Mouse (Mus musculus): ENCODE data around the gene Olfr555. TPM values are rescaled to one million over a fixed set of nuclear protein-coding genes. Genes with fewer than 3 reads are reported as not detected.
A peak's percentile ranks its signal among the peaks of the same experiment; 100 is the strongest.
"Not testable (repeated sequence)": the region's sequence is repeated elsewhere in the genome, so short reads cannot be mapped to it uniquely, and the experiment has no call there.

Olfr555 gene
- total RNA-seq (2021) = not detected

- intact Hi-C loops (cut with DNase I) = no loop called here
- no peak for DNase-seq
Measured at GRCm38 (mm10) chr7:102658523-102658922, at the start of gene Olfr555. Gene Olfr555 (plus strand): TSS chr7:102658823.

DNA sequence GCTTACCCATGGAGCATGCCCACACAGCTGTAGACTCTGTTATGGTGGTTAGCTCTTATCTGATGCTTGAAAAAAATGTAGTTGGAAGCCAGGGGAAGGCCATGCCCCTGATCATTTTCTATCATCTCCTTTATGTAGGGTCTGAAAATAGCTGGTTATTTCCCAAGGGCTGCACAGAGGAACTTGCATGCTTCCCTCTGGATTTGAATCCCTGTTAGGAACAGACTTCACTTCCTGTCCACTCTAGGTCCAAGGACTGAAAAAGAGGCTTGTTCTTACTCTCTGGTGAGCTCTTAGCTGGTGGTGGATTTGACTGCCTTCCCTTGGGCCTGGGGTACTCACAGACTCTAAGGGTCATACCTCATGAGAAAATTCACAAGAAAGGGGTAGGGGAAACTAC lies 40.5 kb upstream of the Olfr555 start, which contains the start of gene Olfr553:
Olfr553 (minus strand) TSS at position 101 of the 400 bp plus-strand sequence.
- no peak for DNase-seq
- intact Hi-C loops (cut with DNase I) = no loop called here

- DNase-seq = peak; percentile 7 to 27
- intact Hi-C loops (cut with DNase I) = no loop called here
Measured at GRCm38 (mm10) chr7:102619608-102620007, 39.0 kb upstream of the Olfr555 start.

- intact Hi-C loops (cut with DNase I); DNase-seq: not testable (repeated sequence)
Measured at GRCm38 (mm10) chr7:102620368-102620767, 38.3 kb upstream of the Olfr555 start.

GRCm38 (mm10) chr7:102636665-102637064 lies 22.0 kb upstream of the Olfr555 start:
- intact Hi-C loops (cut with DNase I) = loop anchor here (1.0 kb wide), 1 partner anchor 123 kb away; no protein-coding TSS in a partner anchor
- DNase-seq = peak; percentile 49 to 70

GRCm38 (mm10) chr7:102638132-102638531 lies 20.5 kb upstream of the Olfr555 start, which contains the start of gene Olfr554:
Gene Olfr554 (plus strand): TSS chr7:102638432.
- intact Hi-C loops (cut with DNase I) = no loop called here
- no peak for DNase-seq

DNA sequence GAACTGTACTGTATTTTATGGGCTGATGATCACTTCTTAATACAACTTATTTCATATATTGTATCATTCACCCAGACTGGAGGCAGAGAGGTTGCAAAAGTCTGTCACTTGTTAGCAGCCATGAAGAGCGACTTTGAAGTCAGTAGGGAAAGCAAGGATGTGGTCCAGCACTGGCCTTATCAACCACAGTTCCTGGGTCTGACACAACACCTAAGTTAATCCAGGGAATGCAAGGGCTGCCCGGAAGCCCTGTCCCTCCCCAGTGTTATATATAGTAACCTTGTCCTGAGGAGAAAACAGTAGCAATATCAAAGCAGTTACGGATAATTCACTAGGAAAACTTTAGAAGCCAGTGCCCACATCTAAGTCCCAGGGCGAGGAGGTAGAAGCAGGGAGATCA lies 13.7 kb upstream of the Olfr555 start:
- intact Hi-C loops (cut with DNase I) = not testable (repeated sequence)
- DNase-seq = peak in 1 of 2 experiments; percentile 12

DNA sequence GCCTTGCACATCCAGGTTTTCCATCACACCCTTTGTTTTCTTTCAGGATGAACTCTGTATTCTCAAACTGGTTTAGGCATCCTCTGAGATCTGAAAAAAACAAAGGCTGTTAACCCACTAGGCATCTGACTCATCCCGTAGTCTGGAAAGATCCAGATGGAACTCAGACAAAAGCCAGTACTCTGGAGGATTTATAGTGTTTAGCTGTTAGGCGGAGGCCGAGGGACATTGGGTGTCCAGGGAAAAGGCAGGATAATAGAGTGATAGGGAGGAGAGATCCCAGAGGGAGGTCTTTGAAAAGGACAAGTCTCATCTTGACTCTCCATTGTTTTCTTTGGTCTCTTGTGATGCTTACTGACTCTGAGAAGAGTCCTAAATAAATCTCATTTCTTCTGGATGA lies 6.0 kb downstream of the Olfr555 start, which contains the start of gene Olfr556:
Olfr556 (plus strand) TSS at position 301 of the 400 bp plus-strand sequence.
- intact Hi-C loops (cut with DNase I) = loop anchor here (2.0 to 10.0 kb wide), 2 partner anchors 90 to 254 kb away; partner anchors contain the start of genes Olfr560 and Olfr78
- DNase-seq = no peak

- intact Hi-C loops (cut with DNase I) = loop anchor here (2.0 to 10.0 kb wide), 2 partner anchors 89 to 253 kb away; partner anchors contain the start of genes Olfr560 and Olfr78
- DNase-seq = peak in 1 of 2 experiments; percentile 26
Measured at GRCm38 (mm10) chr7:102665378-102665777, 6.8 kb downstream of the Olfr555 start.

DNA sequence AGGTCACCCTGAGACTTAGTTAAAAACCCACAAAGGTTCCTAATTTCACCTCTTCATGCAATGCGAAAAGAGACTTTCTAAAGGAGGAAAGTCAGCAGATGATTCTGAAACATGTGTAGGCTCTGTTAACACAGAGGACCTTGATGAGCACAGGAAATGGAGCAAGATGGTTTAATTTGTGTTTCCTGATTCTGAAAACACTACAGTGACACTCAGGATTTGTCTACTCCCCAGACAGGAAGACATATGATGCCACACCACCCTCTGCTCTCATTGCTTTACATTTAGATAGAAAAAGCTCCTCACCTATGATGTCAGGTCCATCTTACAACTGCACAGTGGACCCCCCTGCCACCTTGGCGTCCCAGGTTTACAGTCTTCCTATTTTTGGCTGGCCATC lies 17.6 kb downstream of the Olfr555 start:
- no peak for DNase-seq
- intact Hi-C loops (cut with DNase I) = no loop called here

GRCm38 (mm10) chr7:102681916-102682315 lies 23.3 kb downstream of the Olfr555 start:
- intact Hi-C loops (cut with DNase I) = no loop called here
- no peak for DNase-seq

GRCm38 (mm10) chr7:102686944-102687501 lies 28.4 kb downstream of the Olfr555 start, which contains the start of gene Trim68:
Gene Trim68 (minus strand): TSS chr7:102687327.
- intact Hi-C loops (cut with DNase I) = no loop called here

GRCm38 (mm10) chr7:102695358-102696125 lies 36.9 kb downstream of the Olfr555 start, which contains the start of gene Olfr557:
Gene Olfr557 (plus strand): TSS chr7:102695910.
- intact Hi-C loops (cut with DNase I) = loop anchor here (10.0 kb wide), 1 partner anchor 219 kb away; the partner anchor contains the start of gene Olfr571
- DNase-seq = peak; percentile 36 to 71

More at GRCm38 (mm10) chr7:102686944-102687501, 28.4 kb downstream of the Olfr555 start, which contains the start of gene Trim68:
- peak; percentile 92 to 93 for DNase-seq

- intact Hi-C loops (cut with DNase I) = loop anchor here (10.0 kb wide), 1 partner anchor 216 kb away; the partner anchor contains the start of gene Olfr571
- DNase-seq = no peak
Measured at GRCm38 (mm10) chr7:102698461-102698860, 39.8 kb downstream of the Olfr555 start.

- intact Hi-C loops (cut with DNase I) = no loop called here
- no peak for DNase-seq
Measured at GRCm38 (mm10) chr7:102701915-102702314, 43.3 kb downstream of the Olfr555 start, which contains the start of gene Olfr558. Gene Olfr558 (plus strand): TSS chr7:102702215.

Other genes with a start within 250 kb of the Olfr555 start
- gene Rrm1, start 217.1 kb upstream of the Olfr555 start, total RNA-seq (2021) = 10 to 100 TPM; 36.2 to 41.2 TPM
- gene Olfr543, start 177.1 kb upstream of the Olfr555 start, total RNA-seq (2021) = not detected
- not detected for gene Olfr544, start 170.5 kb upstream of the Olfr555 start, total RNA-seq (2021)
- gene Olfr545, start 159.2 kb upstream of the Olfr555 start, total RNA-seq (2021) = not detected
- not detected for gene Olfr547, start 124.1 kb upstream of the Olfr555 start, total RNA-seq (2021)
- not detected for gene Olfr548-ps1, start 117.9 kb upstream of the Olfr555 start, total RNA-seq (2021)
- not detected for gene Olfr549, start 109.0 kb upstream of the Olfr555 start, total RNA-seq (2021)
- 1 to 10 TPM; 5.2 to 5.7 TPM for gene Trim21, start 93.3 kb upstream of the Olfr555 start, total RNA-seq (2021)
- under 1 TPM in 1 of 2 experiments, not detected in 1; 0.24 TPM for gene Olfr550, start 87.4 kb upstream of the Olfr555 start, total RNA-seq (2021)
- not detected for gene Olfr551, start 66.9 kb upstream of the Olfr555 start, total RNA-seq (2021)
- gene Olfr552, start 61.1 kb upstream of the Olfr555 start, total RNA-seq (2021) = under 1 TPM; 0.12 to 0.24 TPM
- not detected for gene Olfr553, start 40.6 kb upstream of the Olfr555 start, total RNA-seq (2021)
- gene Olfr554, start 20.4 kb upstream of the Olfr555 start, total RNA-seq (2021) = not detected
- not detected for gene Olfr556, start 6.1 kb downstream of the Olfr555 start, total RNA-seq (2021)
- gene Trim68, start 28.5 kb downstream of the Olfr555 start, total RNA-seq (2021) = 10 to 100 TPM in 1 of 2 experiments, 1 to 10 TPM in 1; 6.9 to 10.6 TPM
- gene Olfr557, start 37.1 kb downstream of the Olfr555 start, total RNA-seq (2021) = not detected
- gene Olfr558, start 43.4 kb downstream of the Olfr555 start, total RNA-seq (2021) = 1 to 10 TPM; 6.2 TPM
- gene Olfr33, start 60.2 kb downstream of the Olfr555 start, total RNA-seq (2021) = not detected
- gene Olfr559, start 68.7 kb downstream of the Olfr555 start, total RNA-seq (2021) = not detected
- gene Olfr560, start 100.5 kb downstream of the Olfr555 start, total RNA-seq (2021) = under 1 TPM; 0.12 to 0.57 TPM
- gene Olfr78, start 100.6 kb downstream of the Olfr555 start, total RNA-seq (2021) = 1 to 10 TPM; 2.1 to 2.2 TPM
- not detected for gene Olfr561, start 112.4 kb downstream of the Olfr555 start, total RNA-seq (2021)
- not detected for gene Olfr564, start 144.7 kb downstream of the Olfr555 start, total RNA-seq (2021)
- gene Olfr566, start 199.9 kb downstream of the Olfr555 start, total RNA-seq (2021) = not detected
- not detected for gene Olfr568, start 218.3 kb downstream of the Olfr555 start, total RNA-seq (2021)
- not detected for gene Olfr569, start 232.1 kb downstream of the Olfr555 start, total RNA-seq (2021)
- not detected for gene Olfr570, start 235.8 kb downstream of the Olfr555 start, total RNA-seq (2021)